ENCODE assay signal across 17 mouse cellular contexts in genomic region chr16:97014343-97014742, GRCm38 (mm10).
DNase-seq lines count a peak whose midpoint lies in the region; ATAC-seq and TF ChIP-seq lines count a peak whose summit lies in the region.
"Had no signal": no experiment of that assay in that cellular context is flagged by ENCODE, and none has a peak within 500 bp of the region (broad histone marks: within the 10 kb centered on the region; RNA-seq: fewer than 3 reads in every experiment).

No protein-coding gene starts in this region.

- H3K9me3 ChIP-seq in forebrain, postnatal 0 days (ENCODE audit: low read length), result no peaks in the 10 kb centered on the region
- H3K9me3 ChIP-seq in forebrain, embryonic 10.5 days, result no peaks in the 10 kb centered on the region
- H3K9me3 ChIP-seq: forebrain, embryonic 15.5 days; neural tube, embryonic 12.5 days had no signal

- H3K36me3 ChIP-seq in forebrain, postnatal 0 days (ENCODE audit: insufficient read depth), result no peaks in the 10 kb centered on the region
- H3K36me3 ChIP-seq in forebrain, embryonic 10.5 days (replicated peaks), result no peaks in the 10 kb centered on the region
- H3K36me3 ChIP-seq: forebrain, embryonic 15.5 days; neural tube, embryonic 12.5 days had no signal

- no peak overlapping the region for H3K27ac ChIP-seq in forebrain, postnatal 0 days (ENCODE audit: low read depth, low read length)
- no peak overlapping the region for H3K27ac ChIP-seq in forebrain, embryonic 10.5 days
- no peak overlapping the region for H3K27ac ChIP-seq in layer of hippocampus, adult 2 months
- H3K27ac ChIP-seq: forebrain, embryonic 15.5 days; gastrocnemius, adult 2 months; heart, adult 2 months; hindbrain, embryonic 14.5 days; neural tube, embryonic 12.5 days had no signal

- H3K4me1 ChIP-seq in forebrain, postnatal 0 days (ENCODE audit: insufficient read depth), result 0 out of 2 replicates have a peak, but pooled peaks cover 3% of the 10 kb centered on the region
- peaks cover 12% of the 10 kb centered on the region; the same call in 1 of the 2 replicates for H3K4me1 ChIP-seq in forebrain, embryonic 10.5 days
- H3K4me1 ChIP-seq: neural tube, embryonic 12.5 days had no signal

- POLR2A ChIA-PET in Patski (lab: Charles Lee), result no interaction called here

- CTCF ChIA-PET in Patski (lab: Charles Lee), result interaction anchor here (0.7 kb wide), 1 partner anchor 163 kb away, joined by 3 read pairs; no protein-coding TSS in a partner anchor

- no peaks in the 10 kb centered on the region for H3K27me3 ChIP-seq in forebrain, postnatal 0 days (ENCODE audit: insufficient read depth, low read length)
- no peaks in the 10 kb centered on the region for H3K27me3 ChIP-seq in forebrain, embryonic 10.5 days (ENCODE audit: poor library complexity, severe bottlenecking)
- H3K27me3 ChIP-seq in Patski, result no peaks in the 10 kb centered on the region
- H3K27me3 ChIP-seq: forebrain, embryonic 15.5 days; neural tube, embryonic 12.5 days had no signal

- H3K4me3 ChIP-seq in forebrain, postnatal 0 days (ENCODE audit: low read depth, low read length), result no peak overlapping the region
- H3K4me3 ChIP-seq in forebrain, embryonic 10.5 days, result no peak overlapping the region
- H3K4me3 ChIP-seq in layer of hippocampus, adult 2 months, result no peak overlapping the region
- H3K4me3 ChIP-seq: forebrain, embryonic 15.5 days; gastrocnemius, adult 2 months; heart, adult 2 months; neural tube, embryonic 12.5 days had no signal

- ATAC-seq in forebrain, postnatal 0 days, result no peak
- ATAC-seq in Patski, result no peak
- ATAC-seq: activated CD4-positive, CD25-positive, alpha-beta regulatory T cell, adult 4 months; forebrain, embryonic 15.5 days had no signal

- peak; percentile 61 for TF ChIP-seq CTCF in forebrain, postnatal 0 days (IDR thresholded peaks at IDR 0.05; ENCODE audit: low read depth)
- peak; percentile 68 for TF ChIP-seq CTCF in layer of hippocampus, adult 2 months (conservative IDR thresholded peaks at IDR 0.05)
- peak; percentile 29 for TF ChIP-seq CTCF in Patski (IDR thresholded peaks at IDR 0.05)

- H3K4me2 ChIP-seq in forebrain, postnatal 0 days (ENCODE audit: low read depth), result no peak overlapping the region
- H3K4me2 ChIP-seq: forebrain, embryonic 15.5 days; hindbrain, embryonic 14.5 days; neural tube, embryonic 12.5 days had no signal

- H3K9ac ChIP-seq in forebrain, postnatal 0 days, result no peak overlapping the region
- H3K9ac ChIP-seq: forebrain, embryonic 15.5 days; hindbrain, embryonic 14.5 days; neural tube, embryonic 12.5 days had no signal

- DNase-seq in forebrain, postnatal 0 days, result no peak
- no peak for DNase-seq in forebrain, embryonic 10.5 days (ENCODE audit: extremely low spot score, low spot score)
- no peak for DNase-seq in layer of hippocampus, adult 2 months (ENCODE audit: low spot score in 2 of 2)
- no peak for DNase-seq in layer of hippocampus, adult 9-11 months
- DNase-seq in 3T3-L1 (ENCODE audit: low read depth, low spot score) (peak; percentile 44), Patski (ENCODE audit: low read depth, low spot score) (no peak)
- DNase-seq in adrenal gland, postnatal 36 days, result no peak
- DNase-seq in testis, postnatal 10 days (ENCODE audit: low spot score), result no peak
- DNase-seq: gastrocnemius, adult 2 months; heart, adult 2 months; lung, adult 2 months; right cerebral cortex, postnatal 4 days; thymus, adult 18-20 months had no signal

- in situ Hi-C loops in Patski (cut with MboI; ENCODE audit: low pct_unique_long_range_greater_than_20kb), result no loop called here

- 77% methylated on average over 3 of the region's 3 CpGs for WGBS in forebrain, postnatal 0 days
- 82% methylated on average over 3 of the region's 3 CpGs for WGBS in forebrain, embryonic 10.5 days
